Mouse (Mus musculus): ENCODE data around the gene Cda.

DNA sequence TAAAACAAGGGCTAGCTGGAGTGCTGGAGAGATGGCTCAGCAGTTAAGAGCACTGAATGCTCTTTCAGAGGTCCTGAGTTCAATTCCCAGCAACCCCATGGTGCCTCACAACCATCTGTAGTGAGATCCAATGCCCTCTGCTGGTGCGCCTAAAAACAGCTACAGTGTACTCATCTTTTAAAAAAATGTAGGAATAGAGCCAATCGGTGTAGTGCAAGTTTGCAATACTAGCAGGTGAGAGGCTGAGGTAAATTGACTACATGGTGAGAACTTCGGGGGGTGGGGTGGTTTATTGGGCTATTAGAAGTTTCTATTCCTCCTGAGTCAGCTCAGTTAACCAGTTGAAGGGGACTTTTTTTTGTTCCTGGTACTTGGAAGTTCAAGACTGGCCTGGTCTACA lies 7.3 kb upstream of the Cda start:
- TF ChIP-seq POLR2A (IDR thresholded peaks at IDR 0.05; ENCODE audit: control insufficient read depth in 1 of 2, insufficient read depth in 1 of 2, low read depth in 1 of 2, low read length in 2 of 2, poor library complexity in 1 of 2) (no peak), ELF1 (IDR thresholded peaks at IDR 0.05; ENCODE audit: low read depth, low read length) (no peak), USF1 (IDR thresholded peaks at IDR 0.05; ENCODE audit: low read depth, low read length) (no peak), HCFC1 (IDR thresholded peaks at IDR 0.05; ENCODE audit: low read depth, low read length) (no peak), CHD2 (IDR thresholded peaks at IDR 0.05; ENCODE audit: low read length) (no peak), EP300 (IDR thresholded peaks at IDR 0.05; ENCODE audit: low read depth in 1 of 2, low read length in 2 of 2) (no peak), CTCF (IDR thresholded peaks at IDR 0.05 in 2 of 3, conservative IDR thresholded peaks at IDR 0.05 in 1 of 3; ENCODE audit: control insufficient read depth in 1 of 3, insufficient read depth in 1 of 3, low read depth in 2 of 3, low read length in 3 of 3, poor library complexity in 1 of 3, severe bottlenecking in 1 of 3) (peak in 2 of 3 experiments; percentile 15 to 32; a peak in 3 of 6 replicates)

All from MEL (cell line).